Mouse (Mus musculus) olfactory bulb, adult 2 months (tissue): ENCODE data around the gene Map3k4.

Experiments
- CTCF ChIP-seq: fragments of 200-500 bp; IDR thresholded peaks from 2 replicates; pipeline ENCODE4 v1.5.1; 2012; ENCODE audit warnings: low read depth, mild to moderate bottlenecking, low read length, moderate library complexity; ENCODE audit not compliant: insufficient read depth
- POLR2A ChIP-seq: fragments of 200-500 bp; IDR thresholded peaks from 2 replicates; pipeline ENCODE4 v1.6.1; 2012; ENCODE audit warnings: mild to moderate bottlenecking, low read depth, low read length, moderate library complexity; ENCODE audit not compliant: insufficient read depth

DNA sequence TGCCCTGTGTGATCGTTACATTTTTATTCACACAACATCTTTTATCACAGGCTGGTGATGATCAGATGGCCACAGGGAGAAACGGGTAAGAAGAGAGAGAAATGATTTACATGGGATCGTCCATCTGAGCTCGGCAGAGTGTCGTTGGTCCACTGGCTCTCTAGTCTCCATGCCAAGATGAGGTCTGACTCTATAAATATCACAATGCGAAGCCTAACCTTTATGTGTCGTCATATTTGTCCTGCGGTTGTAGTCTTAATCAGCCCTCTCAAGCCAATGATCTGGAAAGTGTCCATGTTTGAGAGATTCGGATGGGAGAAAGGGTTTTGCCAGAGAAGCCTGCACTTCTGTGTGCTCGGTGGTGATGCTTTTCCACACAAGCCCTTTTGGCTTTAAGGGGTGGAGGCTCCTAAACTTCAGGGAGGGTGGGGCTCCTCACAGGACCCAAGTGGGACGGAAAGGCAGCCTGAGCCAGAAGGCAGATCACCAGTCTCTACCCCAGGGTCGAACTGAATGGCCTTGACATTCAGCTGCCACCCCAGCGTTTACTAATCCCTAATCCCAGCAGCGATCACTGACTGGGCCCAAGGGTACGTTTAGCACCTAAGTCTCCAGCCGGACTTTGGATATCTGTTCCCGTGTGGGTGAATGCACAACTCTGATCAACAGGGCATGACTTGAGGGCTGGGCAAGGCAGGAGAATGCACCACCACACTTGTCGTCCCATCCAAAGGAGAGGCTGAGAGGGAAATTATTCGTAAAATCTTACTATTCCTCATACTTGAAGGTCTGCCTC, 17.7 kb upstream of the Map3k4 start:
- no peak for TF ChIP-seq CTCF
- TF ChIP-seq POLR2A: no peak
